Mouse (Mus musculus) spleen, postnatal 4 days (tissue): ENCODE data around the gene Cped1.

Source experiments
- DNase-seq, 2 experiments: peaks; one replicate each; pipeline ENCODE4 v3.0.0; 2022; ENCODE audit warnings: low spot score in 2 of 2

Gene Cped1

DNA sequence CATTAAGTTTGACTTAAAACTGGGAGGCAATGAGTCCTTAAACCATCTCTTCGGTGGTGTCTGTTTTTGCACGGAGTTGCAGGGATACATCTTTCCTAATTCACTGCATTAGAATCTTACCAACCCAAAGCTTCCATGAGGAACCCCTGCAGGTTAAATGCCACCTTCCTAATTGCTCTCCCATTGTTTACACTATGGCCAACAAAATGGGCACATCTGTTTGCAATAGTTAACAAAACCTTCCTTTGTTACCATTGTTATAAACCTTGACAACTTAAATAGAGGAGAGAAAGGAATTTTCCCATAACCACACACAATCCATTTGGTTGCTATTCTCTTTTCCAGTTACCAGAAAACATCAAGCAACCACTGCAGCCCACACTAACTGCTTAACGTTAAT is 308.2 kb downstream of the Cped1 start:
- no peak for DNase-seq

GRCm38 (mm10) chr6:22297028-22297427 is 311.3 kb downstream of the Cped1 start:
- DNase-seq, result no peak

DNA sequence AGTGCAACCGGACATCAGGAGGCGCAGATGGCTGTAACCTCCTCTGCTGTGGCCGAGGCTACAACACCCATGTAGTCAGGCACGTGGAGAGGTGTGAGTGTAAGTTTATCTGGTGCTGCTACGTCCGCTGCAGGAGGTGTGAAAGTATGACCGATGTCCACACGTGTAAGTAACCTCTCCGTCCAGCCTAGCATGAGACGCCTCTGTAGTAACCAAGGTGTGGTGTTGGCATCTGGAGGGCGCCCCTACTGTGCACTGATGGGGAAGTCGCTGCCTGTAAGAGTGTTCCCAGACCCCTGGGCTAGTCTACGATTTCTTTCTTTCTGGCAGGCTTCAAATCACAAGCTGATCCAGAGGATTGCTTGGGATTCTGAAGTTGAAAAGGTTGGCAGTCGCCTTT is 312.3 kb downstream of the Cped1 start:
- no peak for DNase-seq
